Mouse (Mus musculus) kidney, adult 2 months (tissue): ENCODE results near the gene Fpr-rs7. TPM values are rescaled to one million over a fixed set of nuclear protein-coding genes. Genes with fewer than 3 reads are reported as not detected.

Experiments
- DNase-seq: peaks from one replicate; pipeline ENCODE4 v3.0.0; 2021
- H3K27ac ChIP-seq: fragments of 200-500 bp; 2 replicates; pipeline ENCODE4 v1.5.1; 2012; ENCODE audit warnings: low read depth, low read length, control low read depth, inconsistent platforms; ENCODE audit not compliant: insufficient read depth
- H3K27me3 ChIP-seq: fragments of 200-500 bp; replicated peaks from 2 replicates; pipeline ENCODE4 v1.6.1; 2012; ENCODE audit warnings: mild to moderate bottlenecking, moderate library complexity, low read length, inconsistent platforms; ENCODE audit not compliant: control insufficient read depth, insufficient read depth
- H3K36me3 ChIP-seq: fragments of 200-500 bp; 2 replicates; pipeline ENCODE4 v1.6.1; 2012; ENCODE audit warnings: mild to moderate bottlenecking, moderate library complexity, low read length, inconsistent platforms; ENCODE audit not compliant: control insufficient read depth, insufficient read depth
- H3K4me1 ChIP-seq: fragments of 200-500 bp; 2 replicates; pipeline ENCODE4 v1.6.1; 2011; ENCODE audit warnings: low read length; ENCODE audit not compliant: control insufficient read depth, insufficient read depth
- H3K4me3 ChIP-seq: fragments of 200-500 bp; 2 replicates; pipeline ENCODE4 v1.5.1; 2011; ENCODE audit warnings: mild to moderate bottlenecking, low read depth, low read length, control low read depth; ENCODE audit not compliant: insufficient read depth
- CTCF ChIP-seq: fragments of 200-500 bp; conservative IDR thresholded peaks from 2 replicates; pipeline ENCODE4 v1.5.1; 2011; ENCODE audit warnings: low read depth, mild to moderate bottlenecking, control low read depth, low read length, moderate library complexity, mixed read lengths; ENCODE audit not compliant: insufficient read depth, insufficient read length
- POLR2A ChIP-seq: fragments of 200-500 bp; IDR thresholded peaks from one replicate; pipeline ENCODE4 v1.6.1; 2011; ENCODE audit warnings: low read depth, low read length, control low read depth
- WGBS: fragments of 180-500 bp; shearing (Covaris S2); methylation state at CpG from one replicate; pipeline ENCODE4 v1.1.7; 2018; 5-methylcytosine and 5-hydroxymethylcytosine counted together
- polyA plus RNA-seq: library from polyadenylated mRNA; depleted of rRNA; stranded (reverse); fragments of >200 nt; gene quantifications from 2 replicates; pipeline ENCODE4 v1.2.3, GENCODE M21; 2012; rRNA removed

Fpr-rs7 gene
- polyA plus RNA-seq, result not detected in 2 replicates

DNA sequence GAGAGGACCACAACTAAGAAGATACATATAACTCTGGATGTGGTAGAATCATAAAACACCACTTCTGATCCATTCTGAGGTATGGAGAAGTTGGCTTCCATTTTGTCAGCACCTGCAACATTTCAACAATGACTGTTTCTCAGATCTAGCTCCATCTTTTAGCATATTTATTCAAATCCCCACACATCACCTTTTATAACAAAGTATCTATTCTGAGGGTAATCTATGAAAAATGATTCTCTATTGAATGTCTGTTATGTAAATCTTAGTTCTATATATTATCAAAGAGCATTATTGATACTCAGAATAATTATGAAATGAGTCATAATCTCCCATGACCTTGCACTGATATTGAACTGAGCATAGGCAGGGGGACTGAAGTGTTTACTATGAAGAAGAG is at the start of gene Fpr-rs7:
Gene Fpr-rs7 (minus strand): TSS at position 101 of the 400 bp plus-strand sequence.
- H3K36me3 ChIP-seq, result no peaks in the 10 kb centered on the region
- H3K4me1 ChIP-seq, result no peaks in the 10 kb centered on the region
- no peak within 1 kb of the TSS for H3K4me3 ChIP-seq
- no peak for DNase-seq
- H3K27ac ChIP-seq, result no peak within 1 kb of the TSS
- no peaks in the 10 kb centered on the region for H3K27me3 ChIP-seq
- TF ChIP-seq CTCF (no peak), POLR2A (no peak)

DNA sequence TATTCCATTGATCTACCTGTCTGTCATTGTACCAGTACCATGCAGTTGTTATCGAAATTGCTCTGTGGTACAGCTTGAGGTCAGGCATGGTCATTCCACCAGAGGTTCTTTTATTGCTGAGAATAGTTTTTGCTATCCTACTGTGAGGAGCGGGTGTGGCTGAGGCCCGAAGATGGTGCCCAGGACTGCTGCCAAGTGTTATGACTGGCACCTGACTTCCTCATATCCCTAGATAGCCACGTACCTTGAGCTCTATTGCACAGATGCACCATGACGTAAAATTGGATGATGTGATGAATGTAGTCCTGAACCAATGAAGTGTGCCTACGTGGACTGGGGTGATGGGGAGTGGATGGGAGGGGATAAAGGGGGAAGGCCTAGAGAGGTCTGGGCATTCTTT is 39.9 kb downstream of the Fpr-rs7 start:
- TF ChIP-seq CTCF, result no peak
- Histone ChIP-seq H3K27me3 (no peaks in the 10 kb centered on the region), H3K4me1 (no peaks in the 10 kb centered on the region), H3K36me3 (no peaks in the 10 kb centered on the region), H3K27ac (no peak overlapping the region), H3K4me3 (no peak overlapping the region)
- WGBS, result 73% methylated on average over 6 of the region's 6 CpGs
- DNase-seq, result no peak

DNA sequence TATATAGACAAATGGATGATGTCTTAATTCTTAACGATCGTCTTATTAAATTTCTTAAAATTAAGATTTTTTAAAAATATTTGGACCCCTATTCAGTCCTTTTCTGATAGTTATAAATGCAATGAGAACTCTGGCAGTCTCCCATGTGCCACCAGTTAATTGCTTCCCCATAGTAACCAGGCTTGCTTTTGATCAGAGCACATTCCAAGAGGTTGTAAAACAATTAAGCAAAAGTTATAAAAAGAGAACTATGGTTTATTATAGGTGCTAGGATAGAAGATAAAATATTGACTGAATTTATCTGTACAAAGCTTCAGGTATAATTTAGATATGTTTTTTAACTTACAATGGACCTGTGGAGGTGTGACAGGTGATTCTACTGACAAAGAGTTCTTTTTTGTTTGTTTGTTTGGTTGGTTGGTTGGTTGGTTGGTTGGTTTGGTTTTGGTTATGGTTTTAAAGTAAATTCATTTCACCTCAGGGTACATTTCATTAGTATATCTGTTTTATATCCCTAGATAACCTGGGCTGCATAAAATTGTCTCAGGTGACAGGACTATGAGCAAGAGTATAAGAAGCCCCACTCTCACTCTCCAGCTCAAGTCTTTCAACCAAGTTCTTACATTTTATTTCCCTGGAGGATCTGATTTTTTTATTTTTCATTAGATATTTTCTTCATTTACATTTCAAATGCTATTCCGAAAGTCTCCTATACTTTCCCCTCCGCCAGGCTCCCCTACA is 42.2 kb downstream of the Fpr-rs7 start:
- no peaks in the 10 kb centered on the region for H3K36me3 ChIP-seq
- no peaks in the 10 kb centered on the region for H3K27me3 ChIP-seq
- TF ChIP-seq POLR2A (no peak), CTCF (no peak)
- H3K27ac ChIP-seq, result no peak overlapping the region
- H3K4me3 ChIP-seq, result no peak overlapping the region
- H3K4me1 ChIP-seq, result no peaks in the 10 kb centered on the region
- 90% methylated on average over 4 of the region's 4 CpGs for WGBS
- no peak for DNase-seq

Other genes with a start within 250 kb of the Fpr-rs7 start
- gene Vmn2r104, start 65.9 kb downstream of the Fpr-rs7 start, polyA plus RNA-seq, result not detected in 2 replicates
- not detected in 2 replicates for gene Fpr-rs6, start 68.9 kb upstream of the Fpr-rs7 start, polyA plus RNA-seq
- gene Vmn2r105, start 120.8 kb upstream of the Fpr-rs7 start, polyA plus RNA-seq, result not detected in 2 replicates
- not detected in 2 replicates for gene Vmn2r106, start 171.3 kb upstream of the Fpr-rs7 start, polyA plus RNA-seq
- gene Vmn2r107, start 231.0 kb upstream of the Fpr-rs7 start, polyA plus RNA-seq, result not detected in 2 replicates